Mouse (Mus musculus) lung, postnatal 25 days (tissue): Measurements from ENCODE around the gene Pten.
"Not testable (repeated sequence)": the region's sequence is repeated elsewhere in the genome, so short reads cannot be mapped to it uniquely, and the experiment has no call there.

Experiments used
- DNase-seq: peaks from one replicate; pipeline ENCODE4 v3.0.0; 2022; ENCODE audit warnings: low spot score

Pten gene

DNA sequence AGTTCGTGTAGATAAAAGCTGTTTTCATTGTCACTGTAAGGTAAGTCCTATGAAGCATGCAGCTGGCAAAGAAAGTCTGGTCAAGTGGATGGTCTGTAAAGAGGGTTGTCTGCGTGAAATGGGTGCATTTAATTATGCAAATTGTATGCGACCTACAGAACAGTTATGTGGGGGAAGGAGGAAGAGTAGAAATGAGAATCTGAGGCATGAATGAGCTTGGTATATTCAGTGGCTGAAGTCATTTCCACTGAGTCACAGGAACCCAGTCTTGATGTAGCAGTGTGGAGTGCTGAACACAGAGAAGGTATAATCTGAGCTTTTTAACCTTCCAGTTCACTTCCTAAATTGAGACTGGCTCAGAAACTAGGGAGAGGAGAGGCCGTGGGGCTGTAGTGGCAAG is 61.5 kb downstream of the Pten start:
- no peak for DNase-seq

DNA sequence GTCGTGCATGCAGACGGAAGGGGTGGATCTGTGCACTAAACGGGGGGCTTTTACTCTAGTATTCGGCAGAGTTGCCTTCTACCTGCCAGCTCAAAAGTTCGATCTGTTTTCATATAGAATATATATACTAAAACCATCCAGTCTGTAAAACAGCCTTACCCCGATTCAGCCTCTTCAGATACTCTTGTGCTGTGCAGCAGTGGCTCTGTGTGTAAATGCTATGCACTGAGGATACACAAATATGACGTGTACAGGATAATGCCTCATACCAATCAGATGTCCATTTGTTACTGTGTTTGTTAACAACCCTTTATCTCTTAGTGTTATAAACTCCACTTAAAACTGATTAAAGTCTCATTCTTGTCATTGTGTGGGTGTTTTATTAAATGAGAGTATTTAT is 65.7 kb downstream of the Pten start:
- not testable (repeated sequence) for DNase-seq

DNA sequence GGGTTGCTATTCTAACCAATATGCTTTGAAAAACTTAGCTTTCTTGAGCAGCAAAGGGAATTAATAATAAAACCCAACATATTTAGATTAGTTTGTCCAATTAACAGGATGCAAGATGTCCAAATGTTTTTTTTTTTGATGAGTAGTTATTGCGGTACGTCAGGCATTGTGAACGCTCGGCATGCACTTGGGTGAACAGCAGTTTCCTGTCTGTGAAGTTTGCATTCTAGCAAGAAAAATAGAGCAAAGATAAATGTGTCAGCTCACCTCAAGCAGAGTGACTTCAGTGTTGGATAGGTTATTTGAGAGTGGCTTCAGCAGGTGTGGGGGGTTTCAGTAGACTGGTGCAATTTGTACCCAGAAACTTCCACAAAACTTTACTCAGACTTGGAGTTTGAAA is 69.3 kb downstream of the Pten start:
- DNase-seq, result no peak

DNA sequence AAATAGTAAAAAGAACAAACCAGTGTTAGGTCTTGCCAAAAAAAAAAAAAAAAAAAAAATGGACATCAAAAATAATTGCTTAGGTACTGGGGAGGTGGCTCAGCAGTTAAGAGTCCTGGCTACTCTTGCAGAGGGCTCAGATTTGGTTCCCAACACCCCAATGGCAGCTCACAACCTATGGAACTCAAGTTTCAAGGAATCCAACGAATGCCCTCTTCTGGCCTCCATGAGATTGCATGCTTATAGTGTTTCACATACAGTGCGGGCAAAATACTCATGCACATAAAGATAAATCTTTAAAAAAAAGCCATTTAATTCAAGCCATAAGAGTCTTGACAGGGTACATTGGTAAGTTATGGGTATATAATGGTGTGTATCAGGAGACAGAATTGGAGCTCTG is 72.6 kb downstream of the Pten start:
- DNase-seq, result no peak

DNA sequence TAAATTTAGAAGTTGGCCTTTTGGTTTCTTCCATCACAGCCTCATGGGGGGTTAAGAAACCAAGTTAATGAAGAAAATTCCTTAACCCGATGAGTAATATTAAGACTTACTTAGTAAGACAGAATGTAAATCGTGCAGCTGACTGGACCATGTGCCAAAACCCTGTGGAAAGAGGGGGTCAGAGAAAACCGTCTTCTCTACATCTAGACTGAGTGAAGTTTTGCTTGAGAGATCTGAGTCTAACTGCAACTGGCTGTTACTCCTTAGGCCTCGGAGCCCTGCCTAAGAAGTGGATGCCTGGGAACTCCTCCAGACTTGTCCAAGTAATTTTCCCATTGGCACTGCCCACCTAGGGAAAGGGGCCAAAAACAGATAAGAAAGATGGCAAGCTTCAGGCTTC is 74.0 kb downstream of the Pten start:
- DNase-seq, result no peak

DNA sequence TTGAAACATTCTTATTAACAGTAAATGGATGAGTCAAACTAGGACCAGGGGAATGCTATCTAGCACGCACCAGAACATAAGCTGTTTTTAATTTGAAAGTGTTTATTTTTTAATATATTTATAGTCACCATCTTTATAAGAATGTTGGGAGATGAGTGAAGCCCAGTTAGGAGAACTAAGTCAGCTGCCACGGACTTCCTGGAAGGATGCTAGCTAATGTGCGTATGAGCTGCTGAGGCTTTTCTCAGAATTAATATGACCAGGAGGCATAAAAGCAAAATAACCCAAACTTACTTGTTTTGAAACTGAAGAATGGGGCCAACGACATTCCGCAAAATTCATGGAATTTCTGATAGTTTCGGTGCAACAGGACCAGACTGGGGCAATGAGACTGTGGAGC is 83.2 kb downstream of the Pten start:
- no peak for DNase-seq

DNA sequence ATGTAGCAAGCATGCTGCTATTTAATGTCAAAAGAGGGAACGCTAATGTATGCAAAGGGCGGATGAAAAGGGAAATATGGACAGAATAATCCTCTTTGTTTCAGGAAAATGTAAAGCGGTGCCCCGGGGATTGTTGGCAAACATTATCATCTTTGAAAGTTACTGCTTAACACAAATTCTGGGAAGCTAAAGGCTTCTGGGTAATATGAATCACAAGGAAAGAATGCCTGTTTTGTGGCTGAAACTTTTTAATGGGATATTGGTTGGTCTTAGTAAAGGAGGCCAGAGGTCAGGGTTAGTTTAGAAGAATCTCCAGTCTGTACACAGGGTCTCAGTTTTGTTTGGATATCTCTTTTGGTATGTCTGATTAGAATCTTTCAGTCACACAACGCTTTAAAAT is 87.2 kb downstream of the Pten start:
- no peak for DNase-seq

DNA sequence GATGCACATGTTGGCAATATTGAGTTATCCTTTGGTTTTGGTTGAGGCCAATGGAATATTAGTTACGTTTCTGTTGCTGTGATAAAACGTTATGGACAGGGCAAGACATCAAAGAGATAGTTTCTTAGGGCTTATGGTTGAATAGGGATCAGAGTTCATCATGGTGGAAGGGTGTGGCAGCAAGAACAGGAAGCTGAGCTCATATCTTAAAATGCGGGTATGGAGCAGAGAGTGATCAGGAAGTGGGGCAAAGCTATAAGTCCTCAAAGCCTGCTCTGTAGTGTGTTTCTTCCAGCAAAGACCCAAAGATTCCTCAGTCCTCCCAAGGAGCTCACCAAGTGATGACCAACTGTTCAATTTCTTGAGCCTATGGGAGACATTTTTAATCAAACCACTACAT is 90.7 kb downstream of the Pten start:
- DNase-seq, result no peak

DNA sequence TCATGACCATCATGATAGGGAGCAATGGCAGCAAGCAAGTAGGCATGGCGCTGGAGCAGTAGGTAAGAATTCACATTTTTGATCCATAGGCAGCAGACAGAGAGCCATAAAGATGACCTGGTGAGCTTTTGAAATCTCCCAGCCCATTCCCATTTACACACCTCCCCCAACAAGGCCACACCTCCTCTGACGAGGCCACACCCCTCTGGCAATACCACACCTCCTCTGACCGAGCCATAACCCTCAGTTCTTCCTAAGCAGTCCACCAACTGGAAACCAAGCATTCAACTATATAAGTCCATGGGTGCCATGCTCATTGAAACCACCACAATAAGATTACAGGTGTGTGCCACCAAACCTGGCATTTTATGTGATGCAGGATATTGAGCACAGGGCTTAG is 95.0 kb downstream of the Pten start:
- no peak for DNase-seq

DNA sequence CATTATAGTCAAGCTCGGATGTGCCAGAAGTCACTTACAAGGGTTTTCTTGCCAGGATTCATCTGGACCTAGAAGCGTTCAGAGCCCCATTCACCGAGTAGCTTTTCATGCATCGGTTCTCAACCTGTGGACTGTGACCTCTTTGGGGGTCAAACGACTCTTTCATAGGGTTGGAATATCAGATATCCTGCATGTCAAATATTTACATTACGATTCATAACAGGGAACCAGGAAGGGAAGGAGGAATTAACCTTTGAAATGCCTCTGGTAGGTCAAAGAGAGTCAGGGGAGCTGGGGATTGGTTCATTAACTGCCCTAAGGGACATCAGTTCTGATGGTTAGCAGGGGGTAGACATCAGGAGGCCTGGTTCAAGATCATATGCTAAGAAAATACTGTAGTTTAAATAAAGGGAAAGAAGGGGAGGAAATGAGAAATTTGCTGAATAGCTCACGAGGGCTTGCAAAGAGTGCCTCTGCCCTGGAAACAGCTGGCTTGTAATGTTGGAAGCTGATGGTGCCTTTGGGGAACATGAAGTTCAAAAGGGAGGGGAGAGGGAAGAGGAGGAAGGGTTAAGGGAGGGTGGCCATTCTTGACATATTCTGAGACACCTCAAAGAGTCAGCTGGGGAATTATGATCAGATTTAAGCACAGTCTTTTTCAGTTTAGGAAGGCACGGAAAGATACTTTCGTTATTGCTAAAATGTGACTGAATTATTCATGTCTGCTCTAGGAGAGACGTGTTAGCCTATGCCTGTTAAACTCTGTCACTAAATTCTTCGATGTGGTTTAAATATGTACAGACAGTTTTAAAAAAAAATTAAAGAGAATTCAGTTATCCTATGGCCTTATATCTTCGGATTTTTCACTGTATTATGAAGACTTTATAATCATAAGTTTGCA is 104.6 kb downstream of the Pten start:
- DNase-seq, result no peak

DNA sequence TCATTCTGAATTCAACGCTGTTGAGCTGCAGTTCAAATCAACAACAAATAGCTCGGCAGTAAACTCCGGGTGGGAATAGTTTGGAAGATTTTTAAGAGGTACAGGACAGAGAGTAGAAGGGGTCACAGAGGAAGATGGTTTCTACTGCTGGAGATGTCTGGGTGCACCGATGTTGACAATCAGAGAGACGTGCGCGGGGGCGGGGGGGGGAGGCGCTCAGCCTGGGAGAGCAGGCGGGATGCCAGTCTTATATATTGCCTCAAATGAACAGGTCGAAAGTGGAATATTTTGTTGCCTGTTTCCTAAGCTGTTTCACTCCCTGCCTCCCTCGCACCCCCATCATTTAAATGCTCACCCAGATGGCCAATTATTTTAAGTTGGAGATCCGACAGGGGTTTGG is 109.5 kb downstream of the Pten start:
- no peak for DNase-seq

DNA sequence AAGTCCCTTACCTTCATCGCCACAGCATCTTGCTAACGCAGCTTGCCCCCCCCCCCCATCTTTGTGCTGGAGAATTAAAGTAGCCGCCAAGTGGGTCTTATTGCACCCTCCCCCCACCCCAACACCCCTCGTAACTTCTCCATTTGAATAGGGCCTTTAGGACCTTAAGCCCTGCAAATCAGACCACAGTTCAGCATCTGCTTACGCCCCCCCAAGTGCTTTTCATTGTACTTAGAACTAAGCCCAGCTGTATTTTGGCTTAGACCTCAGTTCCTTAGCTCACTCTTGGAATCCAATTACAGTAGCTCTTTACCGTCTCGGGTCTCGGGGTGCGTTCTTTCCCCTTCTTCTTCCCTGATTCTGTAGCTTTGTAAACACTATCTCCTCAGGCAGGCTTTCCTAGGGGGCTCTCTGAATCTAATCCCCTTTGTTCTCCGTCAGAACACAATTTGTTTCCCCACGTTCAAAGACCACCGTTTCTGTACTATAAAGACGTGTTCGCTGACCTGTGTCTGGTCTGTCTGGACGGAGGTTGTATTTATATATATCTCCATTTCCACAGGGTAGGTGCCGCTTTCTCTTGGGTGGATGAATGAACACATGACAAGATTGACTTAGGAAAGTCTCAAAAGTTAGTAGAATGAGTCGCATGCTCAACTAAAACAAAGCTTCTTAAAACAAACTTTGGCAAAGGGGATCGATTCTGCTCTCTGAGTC is 110.0 kb downstream of the Pten start:
- no peak for DNase-seq

DNA sequence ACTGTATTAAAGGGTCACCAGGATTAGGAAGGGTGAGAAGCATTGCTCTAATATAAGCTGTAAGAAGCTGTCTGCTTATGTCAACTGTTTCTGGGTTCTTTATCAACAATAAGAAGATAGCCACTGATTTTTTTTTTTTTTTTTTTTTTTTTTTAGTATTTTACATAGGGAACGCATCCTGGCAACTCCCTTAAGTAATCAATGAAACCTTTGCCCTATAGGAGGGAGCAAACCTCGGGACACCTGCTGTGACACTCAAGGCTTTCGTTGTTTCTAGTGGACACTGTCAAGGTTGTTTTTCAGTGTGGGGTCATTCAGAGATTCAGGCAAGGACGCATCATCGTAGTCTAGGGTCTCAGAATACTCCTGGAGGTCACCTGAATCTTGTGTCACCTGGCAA is 111.3 kb downstream of the Pten start:
- no peak for DNase-seq

DNA sequence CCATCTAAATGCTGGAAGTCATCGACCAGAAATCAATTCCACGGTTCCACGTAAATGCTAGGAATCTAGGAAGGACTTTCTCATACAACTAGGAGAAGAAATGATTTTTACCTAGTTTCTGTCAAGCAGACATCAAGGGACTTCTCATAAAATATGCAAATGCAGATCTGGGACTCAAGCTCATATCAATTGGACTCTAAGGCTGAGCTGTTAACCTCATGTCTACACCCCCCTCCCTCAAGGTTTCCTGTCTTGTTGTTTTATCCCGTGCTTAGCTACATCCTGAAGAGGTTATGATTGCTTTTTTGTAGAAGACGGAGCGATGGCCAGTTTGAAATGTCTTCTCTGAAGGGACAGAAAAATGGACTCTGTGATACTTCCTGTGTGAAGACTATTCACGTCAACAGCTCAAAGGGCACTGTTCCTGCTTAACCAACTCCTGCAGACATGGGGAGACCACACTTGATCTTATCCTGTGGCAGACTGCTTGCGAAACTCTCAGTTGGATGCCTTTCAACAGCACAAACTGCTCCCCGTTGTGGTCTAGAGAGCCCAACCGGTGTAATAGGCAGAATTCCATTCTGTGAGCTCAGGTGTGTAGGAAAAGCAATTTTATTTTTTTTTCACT is 111.9 kb downstream of the Pten start:
- peak; percentile 55 for DNase-seq

DNA sequence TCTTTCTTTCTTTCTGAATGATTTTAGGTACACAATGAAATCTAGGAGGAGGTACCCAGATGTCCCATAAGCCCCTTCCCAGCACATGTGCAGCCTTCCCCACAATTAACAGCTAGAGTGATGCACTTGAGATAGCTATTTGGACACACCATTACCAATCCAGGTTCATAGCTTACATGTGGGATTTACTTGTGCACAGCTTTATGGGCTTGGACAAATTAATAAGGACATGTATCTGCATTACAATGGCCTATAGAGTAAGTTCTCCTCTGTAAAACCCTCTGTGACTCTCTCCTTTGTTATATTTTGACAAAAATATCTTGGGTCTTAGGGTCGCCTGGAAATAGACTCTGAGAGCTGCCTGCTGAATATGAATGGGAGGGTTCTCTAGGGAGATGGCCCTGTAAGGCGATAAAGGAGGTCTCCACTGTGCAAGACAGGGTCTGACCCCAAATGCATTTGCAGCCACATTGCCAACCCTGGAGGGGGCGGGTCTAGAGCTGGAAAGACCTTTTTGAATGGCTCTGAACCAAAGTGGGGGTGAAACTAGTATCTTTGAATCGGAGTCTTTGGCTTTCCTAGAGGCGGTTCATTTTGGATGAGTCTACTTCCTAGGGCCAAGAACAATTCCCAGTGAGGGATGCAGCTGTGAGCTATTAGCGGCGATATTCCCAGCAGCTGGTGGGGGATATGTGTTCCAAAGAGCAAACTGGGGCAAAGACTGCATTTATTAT is 116.8 kb downstream of the Pten start:
- DNase-seq, result no peak
